Mouse (Mus musculus): ENCODE data around the gene D16Ertd472e.

- TF ChIP-seq CTCF (conservative IDR thresholded peaks at IDR 0.05; ENCODE audit: insufficient read depth, insufficient read length, low read depth, low read length) (no peak), POLR2A (IDR thresholded peaks at IDR 0.05; ENCODE audit: low read depth, low read length) (no peak)
Measured at GRCm38 (mm10) chr16:78576478-78577084, at the start of gene D16Ertd472e.
